Mouse (Mus musculus) stomach, embryonic 14.5 days (tissue): ENCODE measurements around the gene Sdccag8. TPM values are rescaled to one million over a fixed set of nuclear protein-coding genes. Genes with fewer than 3 reads are reported as not detected.
"Not testable (repeated sequence)": the region's sequence is repeated elsewhere in the genome, so short reads cannot be mapped to it uniquely, and the experiment has no call there.

ENCODE experiments used
- ATAC-seq: fragments of 200-750 bp; cut with Nextera tagmentation; 2 replicates; pipeline ENCODE4 v1.8.0; 2017; ENCODE audit warnings: low read depth, moderate TSS enrichment; ENCODE audit not compliant: insufficient number of reproducible peaks, insufficient read depth, low FRiP score
- H3K27ac ChIP-seq: fragments of 300-500 bp; sonication (generic); 2 replicates; pipeline ENCODE4 v1.5.1; 2014; ENCODE audit warnings: mild to moderate bottlenecking, low read length, moderate library complexity, mixed read lengths
- H3K27me3 ChIP-seq: fragments of 300-500 bp; sonication (generic); 2 replicates; pipeline ENCODE4 v1.6.1; 2014; ENCODE audit warnings: low read length, control low read depth, mixed read lengths; ENCODE audit not compliant: control insufficient read depth, insufficient read depth
- H3K36me3 ChIP-seq: fragments of 300-500 bp; sonication (generic); 2 replicates; pipeline ENCODE4 v1.6.1; 2014; ENCODE audit warnings: mild to moderate bottlenecking, control low read depth, low read length, moderate library complexity, mixed read lengths; ENCODE audit not compliant: control insufficient read depth, insufficient read depth
- H3K4me1 ChIP-seq: fragments of 300-500 bp; sonication (generic); 2 replicates; pipeline ENCODE4 v1.6.1; 2014; ENCODE audit warnings: low read length, control low read depth, mixed read lengths; ENCODE audit not compliant: control insufficient read depth, insufficient read depth
- H3K4me2 ChIP-seq: fragments of 300-500 bp; sonication (generic); replicated peaks from 2 replicates; pipeline ENCODE4 v1.6.1; 2014; ENCODE audit warnings: low read depth, low read length, control low read depth
- H3K4me3 ChIP-seq: fragments of 300-500 bp; sonication (generic); 2 replicates; pipeline ENCODE4 v1.5.1; 2014; ENCODE audit warnings: low read depth, low read length, control low read depth
- H3K9ac ChIP-seq: fragments of 300-500 bp; sonication (generic); replicated peaks from 2 replicates; pipeline ENCODE4 v1.6.1; 2014; ENCODE audit warnings: low read depth, mild to moderate bottlenecking, control low read depth, low read length, moderate library complexity, mixed read lengths
- H3K9me3 ChIP-seq: fragments of 300-500 bp; sonication (generic); 2 replicates; pipeline ENCODE4 v1.6.1; 2016; ENCODE audit warnings: low read depth, low read length, control low read depth; ENCODE audit not compliant: control insufficient read depth
- WGBS: fragments of 180-500 bp; shearing (Covaris S2); extraction: QIAGEN DNeasy Blood & Tissue Kit; methylation state at CpG from one replicate; pipeline ENCODE4 v1.1.7; 2014; 5-methylcytosine and 5-hydroxymethylcytosine counted together
- polyA plus RNA-seq: library from polyadenylated mRNA; unstranded; fragments of >200 nt; fragmentation: Nextera tagmentation; extraction: Ambion mirVana; gene quantifications from 2 replicates; pipeline ENCODE4 v1.2.1, GENCODE M21; 2014

Gene Sdccag8
- polyA plus RNA-seq, 1 experiment from 2014 or later, result 17.6 TPM

- Histone ChIP-seq H3K4me2 (no peak overlapping the region), H3K27me3 (no peaks in the 10 kb centered on the region), H3K4me3 (no peak overlapping the region), H3K9me3 (no peaks in the 10 kb centered on the region), H3K9ac (no peak overlapping the region), H3K36me3 (no peaks in the 10 kb centered on the region), H3K4me1 (no peaks in the 10 kb centered on the region; the same call in 1 of the 2 replicates), H3K27ac (no peak overlapping the region)
- 65% methylated on average over 8 of the region's 8 CpGs for WGBS
- ATAC-seq, result no peak
Observed at GRCm38 (mm10) chr1:176832607-176833006, 18.1 kb downstream of the Sdccag8 start.

GRCm38 (mm10) chr1:176833257-176833656 lies 18.8 kb downstream of the Sdccag8 start:
- no peak overlapping the region for H3K4me3 ChIP-seq
- no peaks in the 10 kb centered on the region; the same call in 1 of the 2 replicates for H3K4me1 ChIP-seq
- H3K4me2 ChIP-seq, result no peak overlapping the region
- no peaks in the 10 kb centered on the region for H3K27me3 ChIP-seq
- no peaks in the 10 kb centered on the region for H3K9me3 ChIP-seq
- H3K36me3 ChIP-seq, result no peaks in the 10 kb centered on the region
- H3K27ac ChIP-seq, result no peak overlapping the region
- no peak overlapping the region for H3K9ac ChIP-seq
- no peak for ATAC-seq

DNA sequence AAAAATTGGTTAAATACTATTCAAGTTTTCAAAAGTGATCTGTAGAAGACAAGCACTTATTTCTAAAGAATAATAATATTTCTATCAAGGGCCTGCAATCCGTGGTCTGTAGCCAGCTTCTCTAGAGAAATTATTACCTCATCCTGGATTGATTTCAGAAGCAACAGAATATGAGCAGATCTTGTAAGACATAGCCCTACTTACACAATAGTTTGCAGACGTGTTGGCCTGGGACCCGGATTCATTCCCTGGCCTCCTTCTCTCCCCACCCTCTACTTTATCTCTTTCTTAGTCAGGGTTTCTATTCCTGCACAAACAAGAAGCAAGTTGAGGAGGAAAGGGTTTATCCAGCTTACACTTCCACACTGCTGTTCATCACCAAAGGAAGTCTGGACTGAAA lies 19.5 kb downstream of the Sdccag8 start:
- no peaks in the 10 kb centered on the region; the same call in 1 of the 2 replicates for H3K4me1 ChIP-seq
- H3K9me3 ChIP-seq, result no peaks in the 10 kb centered on the region
- H3K4me3 ChIP-seq, result no peak overlapping the region
- no peaks in the 10 kb centered on the region for H3K27me3 ChIP-seq
- no peaks in the 10 kb centered on the region for H3K36me3 ChIP-seq
- H3K9ac ChIP-seq, result no peak overlapping the region
- no peak overlapping the region for H3K27ac ChIP-seq
- WGBS, result 80% methylated on average over 3 of the region's 3 CpGs
- ATAC-seq, result no peak
- H3K4me2 ChIP-seq, result no peak overlapping the region

- Histone ChIP-seq H3K9me3 (no peaks in the 10 kb centered on the region), H3K9ac (no peak overlapping the region), H3K4me1 (no peaks in the 10 kb centered on the region; the same call in 1 of the 2 replicates), H3K27ac (no peak overlapping the region), H3K4me2 (peak overlapping the region; percentile 71; the same call in 1 of the 2 replicates), H3K27me3 (no peaks in the 10 kb centered on the region), H3K36me3 (no peaks in the 10 kb centered on the region), H3K4me3 (peak overlapping the region; percentile 33; the same call in 1 of the 2 replicates)
- 65% methylated on average over 6 of the region's 6 CpGs for WGBS
- ATAC-seq, result no peak
Observed at GRCm38 (mm10) chr1:176834880-176835279, 20.4 kb downstream of the Sdccag8 start.

- Histone ChIP-seq H3K9me3 (no peaks in the 10 kb centered on the region), H3K36me3 (no peaks in the 10 kb centered on the region), H3K27ac (no peak overlapping the region), H3K4me2 (peak overlapping the region; percentile 71), H3K4me1 (no peaks in the 10 kb centered on the region; the same call in 1 of the 2 replicates), H3K9ac (no peak overlapping the region), H3K27me3 (no peaks in the 10 kb centered on the region), H3K4me3 (peak overlapping the region; percentile 33)
- peak; percentile 49; the same call in 1 of the 2 replicates for ATAC-seq
- WGBS, result under 1% methylated on average over 41 of the region's 41 CpGs
Observed at GRCm38 (mm10) chr1:176835501-176836294, 21.2 kb downstream of the Sdccag8 start.

GRCm38 (mm10) chr1:176836562-176836961 lies 22.1 kb downstream of the Sdccag8 start:
- not testable (repeated sequence) for ATAC-seq, H3K27me3 ChIP-seq, H3K4me2 ChIP-seq, H3K9ac ChIP-seq, H3K4me1 ChIP-seq, H3K36me3 ChIP-seq, H3K27ac ChIP-seq, H3K9me3 ChIP-seq, H3K4me3 ChIP-seq
- WGBS, result 73% methylated on average over 7 of the region's 7 CpGs

GRCm38 (mm10) chr1:176845082-176845977 lies 30.9 kb downstream of the Sdccag8 start:
- ATAC-seq, result no peak
- Histone ChIP-seq H3K9me3 (no peaks in the 10 kb centered on the region), H3K4me3 (no peak overlapping the region), H3K27ac (no peak overlapping the region), H3K9ac (no peak overlapping the region), H3K27me3 (no peaks in the 10 kb centered on the region), H3K36me3 (no peaks in the 10 kb centered on the region; the same call in none of the 2 replicates), H3K4me2 (no peak overlapping the region), H3K4me1 (no peaks in the 10 kb centered on the region)
- 82% methylated on average over 17 of the region's 17 CpGs for WGBS

GRCm38 (mm10) chr1:176847118-176847859 lies 32.8 kb downstream of the Sdccag8 start:
- no peaks in the 10 kb centered on the region; the same call in none of the 2 replicates for H3K36me3 ChIP-seq
- no peaks in the 10 kb centered on the region for H3K27me3 ChIP-seq
- no peak overlapping the region for H3K4me3 ChIP-seq
- WGBS, result 75% methylated on average over 10 of the region's 10 CpGs
- ATAC-seq, result no peak
- no peak overlapping the region for H3K9ac ChIP-seq
- H3K4me2 ChIP-seq, result no peak overlapping the region
- H3K4me1 ChIP-seq, result no peaks in the 10 kb centered on the region
- no peak overlapping the region for H3K27ac ChIP-seq
- no peaks in the 10 kb centered on the region for H3K9me3 ChIP-seq
